Mouse (Mus musculus): Measurements from ENCODE around the gene Abcc3. TPM values are rescaled to one million over a fixed set of nuclear protein-coding genes. Genes with fewer than 3 reads are reported as not detected.

Abcc3 gene
- polyA plus RNA-seq, 1 experiment from 2014 or later: 1.3 TPM

DNA sequence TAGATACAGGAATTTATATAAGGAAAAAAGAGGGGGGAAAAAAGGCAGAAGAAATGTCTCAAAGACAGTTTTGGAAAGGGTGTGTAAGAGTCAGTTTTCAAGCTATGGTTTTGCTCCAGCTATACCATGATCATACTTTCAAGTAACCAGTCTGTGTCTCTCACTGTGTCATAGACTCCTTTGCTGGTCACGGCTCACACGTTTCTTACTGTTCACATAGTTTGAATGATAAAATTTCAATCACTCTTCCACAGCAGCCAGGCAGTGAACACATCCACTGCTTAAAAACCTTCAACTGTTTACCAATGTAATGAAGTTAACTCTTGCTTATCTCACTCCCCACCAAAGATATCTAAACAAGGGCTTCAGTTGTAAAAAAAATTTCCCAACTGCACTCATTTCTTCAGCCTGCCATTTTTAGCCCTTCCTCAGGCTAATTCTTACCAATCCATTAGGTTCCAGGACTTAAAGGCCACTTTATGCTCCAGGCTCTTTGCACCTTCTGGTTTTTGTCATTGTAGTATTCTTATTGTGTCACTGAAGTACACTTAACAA is 78.6 kb downstream of the Abcc3 start:
- ATAC-seq (ENCODE audit: low read depth) (no peak), DNase-seq (ENCODE audit: low spot score) (no peak)
- Histone ChIP-seq H3K27me3 (replicated peaks; ENCODE audit: control insufficient read depth, insufficient read depth, low read length) (no peaks in the 10 kb centered on the region), H3K4me3 (ENCODE audit: low read depth, low read length) (no peak overlapping the region), H3K36me3 (ENCODE audit: control insufficient read depth, insufficient read depth, low read length) (peaks cover 12% of the 10 kb centered on the region; the same call in 1 of the 2 replicates), H3K9me3 (ENCODE audit: control insufficient read depth, low read length) (no peaks in the 10 kb centered on the region), H3K4me1 (ENCODE audit: control insufficient read depth, insufficient read depth, low read length) (peaks cover 18% of the 10 kb centered on the region), H3K4me2 (ENCODE audit: low read depth, low read length) (no peak overlapping the region), H3K9ac (ENCODE audit: low read depth, low read length) (no peak overlapping the region), H3K27ac (replicated peaks; ENCODE audit: low read depth, low read length) (no peak overlapping the region)
- WGBS: 81% methylated on average over 2 of the region's 2 CpGs

DNA sequence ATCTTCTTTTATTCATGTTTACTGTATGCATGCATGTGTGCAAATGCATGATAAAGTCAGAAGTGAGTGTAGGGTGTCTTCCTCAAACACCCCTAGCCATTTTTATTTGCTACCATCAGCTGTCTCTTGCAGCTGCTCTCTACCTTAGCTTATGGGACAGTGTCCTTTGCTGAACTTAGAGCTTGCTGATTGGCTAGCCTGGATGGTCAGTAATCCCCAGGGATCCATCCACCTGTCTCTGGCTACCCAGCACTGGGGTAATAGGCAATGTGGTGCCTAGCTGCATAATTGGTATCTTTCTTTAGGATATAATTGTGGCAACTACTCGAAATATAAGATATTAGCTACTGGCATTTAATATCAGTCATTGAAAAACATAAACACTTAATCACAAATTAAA is 80.1 kb downstream of the Abcc3 start:
- H3K4me2 ChIP-seq (ENCODE audit: low read depth, low read length): no peak overlapping the region
- no peak overlapping the region for H3K4me3 ChIP-seq (ENCODE audit: low read depth, low read length)
- peaks cover 10% of the 10 kb centered on the region for H3K36me3 ChIP-seq (ENCODE audit: control insufficient read depth, insufficient read depth, low read length)
- DNase-seq (ENCODE audit: low spot score) (peak; percentile 43), ATAC-seq (ENCODE audit: low read depth) (peak; percentile 12; the same call in 1 of the 2 replicates)
- no peaks in the 10 kb centered on the region for H3K27me3 ChIP-seq (replicated peaks; ENCODE audit: control insufficient read depth, insufficient read depth, low read length)
- peaks cover 18% of the 10 kb centered on the region for H3K4me1 ChIP-seq (ENCODE audit: control insufficient read depth, insufficient read depth, low read length)
- 71% methylated on average over 1 of the region's 1 CpGs for WGBS
- no peak overlapping the region for H3K9ac ChIP-seq (ENCODE audit: low read depth, low read length)
- no peak overlapping the region for H3K27ac ChIP-seq (replicated peaks; ENCODE audit: low read depth, low read length)
- H3K9me3 ChIP-seq (ENCODE audit: control insufficient read depth, low read length): no peaks in the 10 kb centered on the region

GRCm38 (mm10) chr11:94294996-94295845 is 97.6 kb downstream of the Abcc3 start:
- no peaks in the 10 kb centered on the region for H3K9me3 ChIP-seq (ENCODE audit: control insufficient read depth, low read length)
- H3K27me3 ChIP-seq (replicated peaks; ENCODE audit: control insufficient read depth, insufficient read depth, low read length): no peaks in the 10 kb centered on the region
- H3K4me3 ChIP-seq (ENCODE audit: low read depth, low read length): no peak overlapping the region
- no peak for ATAC-seq (ENCODE audit: low read depth)
- no peak overlapping the region for H3K9ac ChIP-seq (ENCODE audit: low read depth, low read length)
- no peaks in the 10 kb centered on the region for H3K4me1 ChIP-seq (ENCODE audit: control insufficient read depth, insufficient read depth, low read length)
- whole genome bisulfite sequencing: 84% methylated on average over 9 of the region's 9 CpGs
- no peak for DNase-seq (ENCODE audit: low spot score)
- H3K36me3 ChIP-seq (ENCODE audit: control insufficient read depth, insufficient read depth, low read length): peaks cover 94% of the 10 kb centered on the region
- H3K27ac ChIP-seq (replicated peaks; ENCODE audit: low read depth, low read length): no peak overlapping the region
- H3K4me2 ChIP-seq (ENCODE audit: low read depth, low read length): no peak overlapping the region

Other genes starting within 250 kb of the Abcc3 start
- 33.8 and 40.3 TPM in 2 replicates for gene Tob1, start 181.5 kb downstream of the Abcc3 start, polyA plus RNA-seq (2014; fragmentation: Nextera tagmentation; extraction: Ambion mirVana)
- 5.9 and 7.8 TPM in 2 replicates for gene Wfikkn2, start 147.0 kb downstream of the Abcc3 start, polyA plus RNA-seq (2014; fragmentation: Nextera tagmentation; extraction: Ambion mirVana)
- gene Gm21885, start 111.1 kb downstream of the Abcc3 start, polyA plus RNA-seq (2014; fragmentation: Nextera tagmentation; extraction: Ambion mirVana): 0.38 TPM in 1 of 2 replicates, not detected in the other
- 88.8 and 91.4 TPM in 2 replicates for gene Luc7l3, start 71.0 kb downstream of the Abcc3 start, polyA plus RNA-seq (2014; fragmentation: Nextera tagmentation; extraction: Ambion mirVana)
- gene Ankrd40, start 65.0 kb downstream of the Abcc3 start, polyA plus RNA-seq (2014; fragmentation: Nextera tagmentation; extraction: Ambion mirVana): 24.0 and 28.4 TPM in 2 replicates
- gene Cacna1g, start 81.2 kb upstream of the Abcc3 start, polyA plus RNA-seq (2014; fragmentation: Nextera tagmentation; extraction: Ambion mirVana): 30.0 and 30.5 TPM in 2 replicates
- 0.31 and 0.51 TPM in 2 replicates for gene Spata20, start 93.2 kb upstream of the Abcc3 start, polyA plus RNA-seq (2014; fragmentation: Nextera tagmentation; extraction: Ambion mirVana)
- 4.3 and 6.6 TPM in 2 replicates for gene Epn3, start 107.0 kb upstream of the Abcc3 start, polyA plus RNA-seq (2014; fragmentation: Nextera tagmentation; extraction: Ambion mirVana)
- gene Mycbpap, start 128.7 kb upstream of the Abcc3 start, polyA plus RNA-seq (2014; fragmentation: Nextera tagmentation; extraction: Ambion mirVana): 1.4 and 4.1 TPM in 2 replicates
- gene Rsad1, start 156.3 kb upstream of the Abcc3 start, polyA plus RNA-seq (2014; fragmentation: Nextera tagmentation; extraction: Ambion mirVana): 2.2 and 2.8 TPM in 2 replicates
- 9.5 and 10.1 TPM in 2 replicates for gene Chad, start 172.1 kb upstream of the Abcc3 start, polyA plus RNA-seq (2014; fragmentation: Nextera tagmentation; extraction: Ambion mirVana)
- gene Acsf2, start 208.9 kb upstream of the Abcc3 start, polyA plus RNA-seq (2014; fragmentation: Nextera tagmentation; extraction: Ambion mirVana): 6.3 and 7.3 TPM in 2 replicates
- gene Lrrc59, start 236.8 kb upstream of the Abcc3 start, polyA plus RNA-seq (2014; fragmentation: Nextera tagmentation; extraction: Ambion mirVana): 205 and 210 TPM in 2 replicates

Measured in embryonic facial prominence, embryonic 14.5 days (tissue).